Mouse (Mus musculus): ENCODE data around the gene Hoxd12. TPM values are rescaled to one million over a fixed set of nuclear protein-coding genes. Genes with fewer than 3 reads are reported as not detected.

Hoxd12 gene
- polyA plus RNA-seq, 1 experiment from 2014 or later = not detected

DNA sequence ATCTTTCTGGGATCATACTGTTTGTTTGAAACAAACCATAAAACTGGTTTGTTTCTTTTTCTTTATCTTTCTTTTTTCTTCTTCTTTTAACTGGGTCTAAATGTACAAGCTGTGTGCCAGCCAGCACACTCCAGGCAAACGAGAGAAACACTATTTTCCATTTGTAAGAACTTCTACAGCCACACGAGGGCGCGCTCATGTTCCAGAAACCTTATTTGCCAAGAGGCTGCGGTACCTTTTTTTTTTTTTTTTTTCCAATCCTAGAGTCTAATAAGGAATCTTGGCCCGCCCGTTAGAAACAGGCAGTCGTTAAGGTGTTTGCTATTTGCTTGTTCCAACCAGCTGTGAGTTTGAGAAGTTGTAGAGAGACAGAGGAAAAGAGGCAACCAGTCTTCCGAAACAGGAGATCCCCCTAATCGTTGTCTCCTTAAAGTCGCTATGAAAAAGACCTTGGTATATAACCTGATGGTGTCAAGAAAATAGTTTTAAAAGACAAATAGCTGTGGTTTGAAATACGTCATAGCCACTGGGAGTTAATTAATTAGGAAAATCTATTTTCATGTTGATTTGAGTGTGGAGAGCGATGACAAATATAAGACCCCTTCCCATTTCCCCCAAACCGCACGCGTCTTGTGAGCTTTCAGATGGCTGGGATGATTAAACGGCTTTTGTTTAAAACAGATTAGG lies 11.6 kb downstream of the Hoxd12 start:
- Histone ChIP-seq H3K27ac (ENCODE audit: low read length) (no peak overlapping the region), H3K9ac (ENCODE audit: low read length) (no peak overlapping the region), H3K4me3 (ENCODE audit: low read length) (no peak overlapping the region), H3K9me3 (replicated peaks; ENCODE audit: control insufficient read depth, low read length) (no peaks in the 10 kb centered on the region; the same call in 1 of the 2 replicates), H3K4me2 (ENCODE audit: low read depth, low read length) (no peak overlapping the region), H3K4me1 (ENCODE audit: control insufficient read depth, insufficient read depth, low read length) (no peaks in the 10 kb centered on the region), H3K27me3 (ENCODE audit: control insufficient read depth, insufficient read depth, low read length) (peaks cover 83% of the 10 kb centered on the region), H3K36me3 (ENCODE audit: control insufficient read depth, insufficient read depth) (no peaks in the 10 kb centered on the region)
- no peak for ATAC-seq (replicated peaks; ENCODE audit: extremely low read depth, insufficient read depth, low FRiP score)
- 7% methylated on average over 17 of the region's 17 CpGs for WGBS

DNA sequence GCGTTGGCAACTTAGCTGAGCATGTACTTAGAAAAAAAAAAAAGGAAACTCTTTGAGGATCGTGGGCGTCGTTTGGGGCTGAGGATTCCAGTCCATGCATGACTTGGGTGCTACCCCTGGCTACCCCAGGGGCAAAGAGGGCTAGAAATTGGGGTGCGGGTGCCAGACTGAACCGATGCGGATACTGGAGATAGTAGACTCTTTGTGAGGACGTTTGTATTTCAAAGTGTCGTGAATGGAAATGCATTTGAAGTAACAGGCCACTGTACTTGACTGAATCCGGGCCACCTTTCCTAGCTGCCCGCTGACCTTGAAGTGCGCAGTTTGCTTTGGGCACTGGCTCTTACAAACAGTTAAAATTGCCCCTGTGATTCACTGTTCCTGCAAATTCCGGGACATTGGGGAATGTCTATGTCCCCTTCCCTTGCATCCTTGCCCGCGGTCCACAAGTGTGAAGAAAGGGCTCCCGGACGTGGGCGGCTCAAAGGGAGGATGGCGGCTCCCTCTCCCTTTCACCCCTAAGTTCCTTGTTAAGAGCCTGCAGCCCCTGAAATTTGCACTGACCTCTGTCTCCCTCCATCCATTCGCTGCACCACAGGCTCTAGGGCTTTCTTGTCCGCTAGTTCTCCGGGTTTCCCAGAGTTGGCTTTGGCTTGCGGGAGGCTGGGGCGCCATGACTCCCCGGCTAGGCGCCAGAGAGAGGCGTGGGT lies 12.3 kb downstream of the Hoxd12 start:
- 2% methylated on average over 27 of the region's 27 CpGs for WGBS
- no peaks in the 10 kb centered on the region for H3K4me1 ChIP-seq (ENCODE audit: control insufficient read depth, insufficient read depth, low read length)
- H3K4me3 ChIP-seq (ENCODE audit: low read length) = no peak overlapping the region

DNA sequence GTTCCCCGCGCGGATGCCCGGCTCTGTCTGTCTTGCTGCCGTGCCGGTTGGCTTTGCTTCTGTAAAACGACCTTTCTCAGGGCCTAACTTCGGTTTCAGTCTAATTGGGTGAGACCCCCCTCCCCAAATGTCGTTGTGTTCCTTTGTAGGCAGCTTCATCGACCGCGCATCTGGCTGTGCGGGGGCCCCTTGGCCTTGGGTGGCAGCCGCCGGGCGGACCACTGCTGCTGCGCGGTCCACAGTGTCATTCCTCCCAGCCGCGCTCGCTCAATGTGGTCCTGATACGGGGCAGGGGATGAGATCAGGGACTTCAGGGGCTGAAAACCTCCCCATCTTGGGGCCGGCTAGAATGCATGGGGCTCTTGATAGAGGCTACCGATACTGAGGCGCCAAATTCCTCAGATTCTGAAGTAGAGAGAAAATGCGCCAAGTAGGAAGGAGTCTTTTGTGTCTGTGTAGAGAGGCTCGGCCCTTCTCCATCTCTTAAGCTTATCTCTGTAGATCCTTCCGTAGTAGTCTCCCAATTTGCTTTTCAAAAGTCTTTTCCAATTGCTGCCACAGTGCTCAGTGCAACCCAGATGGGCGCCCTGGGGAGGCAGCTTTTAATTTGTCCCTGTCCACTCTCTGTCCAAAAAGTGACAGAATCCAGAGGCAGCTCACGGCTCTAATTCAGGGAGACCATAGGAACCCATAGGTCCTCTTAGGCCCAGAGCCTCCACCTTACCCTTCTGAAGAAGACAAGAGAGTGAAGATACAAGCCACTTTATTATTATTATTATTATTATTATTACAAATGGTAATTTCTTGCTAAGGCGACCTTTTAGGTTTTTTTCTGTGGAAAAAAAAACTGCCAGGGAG lies 13.1 kb downstream of the Hoxd12 start:
- ATAC-seq (replicated peaks; ENCODE audit: extremely low read depth, insufficient read depth, low FRiP score) = no peak
- Histone ChIP-seq H3K27me3 (ENCODE audit: control insufficient read depth, insufficient read depth, low read length) (peaks cover 83% of the 10 kb centered on the region), H3K4me1 (ENCODE audit: control insufficient read depth, insufficient read depth, low read length) (no peaks in the 10 kb centered on the region), H3K36me3 (ENCODE audit: control insufficient read depth, insufficient read depth) (no peaks in the 10 kb centered on the region), H3K4me3 (ENCODE audit: low read length) (no peak overlapping the region), H3K9ac (ENCODE audit: low read length) (no peak overlapping the region), H3K27ac (ENCODE audit: low read length) (no peak overlapping the region), H3K9me3 (replicated peaks; ENCODE audit: control insufficient read depth, low read length) (no peaks in the 10 kb centered on the region; the same call in 1 of the 2 replicates), H3K4me2 (ENCODE audit: low read depth, low read length) (no peak overlapping the region)
- WGBS = 1% methylated on average over 31 of the region's 31 CpGs

More for the DNA sequence above, 12.3 kb downstream of the Hoxd12 start:
- no peak overlapping the region for H3K4me2 ChIP-seq (ENCODE audit: low read depth, low read length)
- peaks cover 83% of the 10 kb centered on the region for H3K27me3 ChIP-seq (ENCODE audit: control insufficient read depth, insufficient read depth, low read length)
- ATAC-seq (replicated peaks; ENCODE audit: extremely low read depth, insufficient read depth, low FRiP score) = no peak
- H3K36me3 ChIP-seq (ENCODE audit: control insufficient read depth, insufficient read depth) = no peaks in the 10 kb centered on the region
- H3K9ac ChIP-seq (ENCODE audit: low read length) = no peak overlapping the region
- no peak overlapping the region for H3K27ac ChIP-seq (ENCODE audit: low read length)
- H3K9me3 ChIP-seq (replicated peaks; ENCODE audit: control insufficient read depth, low read length) = no peaks in the 10 kb centered on the region; the same call in 1 of the 2 replicates

DNA sequence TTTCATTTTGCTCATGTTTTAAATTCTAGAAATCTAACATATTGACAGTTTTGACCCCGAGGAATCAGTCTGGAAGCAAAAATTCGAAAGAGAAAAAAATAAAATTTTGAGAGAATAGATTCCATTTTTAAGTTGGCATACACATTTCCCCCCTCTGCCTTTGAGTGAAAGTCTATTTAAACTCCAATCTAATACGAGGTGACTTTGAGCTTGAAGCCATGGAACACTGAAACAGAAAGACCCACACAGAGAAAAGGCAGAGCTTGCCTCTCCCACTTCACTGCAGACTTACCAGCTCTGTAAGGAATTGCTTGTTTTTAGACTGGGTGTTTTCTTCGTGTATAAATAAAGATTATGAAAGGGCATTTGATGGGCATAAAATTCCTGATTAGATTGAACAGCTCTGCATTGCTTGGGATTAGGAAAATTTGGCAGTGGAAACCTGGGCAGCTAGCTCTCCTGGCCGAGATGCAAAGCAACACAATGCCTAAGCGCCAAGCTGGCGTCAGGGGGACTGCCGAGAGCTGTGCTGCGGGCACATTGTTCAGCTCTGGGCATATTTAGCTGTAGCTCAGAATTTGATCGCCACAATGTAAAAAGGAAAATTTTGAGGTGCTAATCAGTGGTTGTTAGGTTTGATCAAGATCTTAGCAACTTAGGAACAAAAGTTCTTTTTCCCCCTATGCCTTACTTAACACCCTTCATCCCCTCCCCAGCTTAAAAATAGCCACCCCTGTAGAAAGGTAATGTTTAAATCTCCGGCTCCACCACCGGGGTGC lies 14.2 kb downstream of the Hoxd12 start:
- 6% methylated on average over 12 of the region's 12 CpGs for WGBS
- ATAC-seq (replicated peaks; ENCODE audit: extremely low read depth, insufficient read depth, low FRiP score) = no peak
- H3K9ac ChIP-seq (ENCODE audit: low read length) = no peak overlapping the region
- no peak overlapping the region for H3K4me2 ChIP-seq (ENCODE audit: low read depth, low read length)
- H3K9me3 ChIP-seq (replicated peaks; ENCODE audit: control insufficient read depth, low read length) = no peaks in the 10 kb centered on the region; the same call in 1 of the 2 replicates
- no peaks in the 10 kb centered on the region for H3K4me1 ChIP-seq (ENCODE audit: control insufficient read depth, insufficient read depth, low read length)
- H3K27ac ChIP-seq (ENCODE audit: low read length) = no peak overlapping the region
- no peaks in the 10 kb centered on the region for H3K36me3 ChIP-seq (ENCODE audit: control insufficient read depth, insufficient read depth)
- no peak overlapping the region for H3K4me3 ChIP-seq (ENCODE audit: low read length)
- H3K27me3 ChIP-seq (ENCODE audit: control insufficient read depth, insufficient read depth, low read length) = peaks cover 84% of the 10 kb centered on the region

DNA sequence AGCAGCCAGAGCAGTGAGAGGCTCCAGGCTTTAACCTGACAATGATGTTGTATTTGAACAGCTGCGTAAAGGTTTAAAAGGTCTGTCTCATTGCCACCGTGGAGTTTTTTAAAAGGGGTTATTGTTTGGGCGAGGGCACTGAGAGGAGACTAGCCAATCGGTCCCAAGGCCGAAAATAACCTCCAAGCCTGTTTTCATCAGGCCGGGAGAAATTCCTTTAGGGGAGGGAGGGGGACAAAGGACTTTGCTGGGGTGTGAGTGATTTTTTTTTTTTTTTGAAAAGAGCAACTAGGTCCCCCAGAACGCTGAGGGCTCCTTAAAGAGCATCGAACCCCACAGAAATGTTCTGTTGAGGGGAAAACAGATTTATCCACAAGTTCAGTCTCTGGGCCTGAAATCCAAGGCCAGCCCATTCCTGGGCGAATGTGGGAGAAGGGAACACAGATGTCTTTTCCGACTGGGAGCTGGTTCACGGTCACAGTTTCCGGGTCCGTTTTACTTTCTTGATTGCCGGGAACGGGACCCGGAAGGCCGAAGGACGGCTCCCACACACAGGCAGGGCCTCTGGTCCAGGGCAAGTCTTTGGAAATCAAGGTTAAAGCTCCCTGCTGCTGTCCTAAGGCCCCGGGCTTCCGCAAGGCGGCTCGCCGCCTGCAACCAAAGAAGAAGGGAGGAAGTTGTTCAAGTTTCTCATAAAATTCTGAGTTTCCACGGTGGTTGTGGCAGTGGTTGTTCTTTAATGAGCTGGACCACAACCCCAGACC lies 14.9 kb downstream of the Hoxd12 start:
- WGBS = 2% methylated on average over 24 of the region's 24 CpGs
- no peak overlapping the region for H3K4me3 ChIP-seq (ENCODE audit: low read length)
- no peaks in the 10 kb centered on the region for H3K36me3 ChIP-seq (ENCODE audit: control insufficient read depth, insufficient read depth)
- no peak for ATAC-seq (replicated peaks; ENCODE audit: extremely low read depth, insufficient read depth, low FRiP score)
- H3K9ac ChIP-seq (ENCODE audit: low read length) = no peak overlapping the region
- H3K4me2 ChIP-seq (ENCODE audit: low read depth, low read length) = no peak overlapping the region
- H3K4me1 ChIP-seq (ENCODE audit: control insufficient read depth, insufficient read depth, low read length) = no peaks in the 10 kb centered on the region
- H3K27ac ChIP-seq (ENCODE audit: low read length) = no peak overlapping the region
- H3K27me3 ChIP-seq (ENCODE audit: control insufficient read depth, insufficient read depth, low read length) = peaks cover 84% of the 10 kb centered on the region
- no peaks in the 10 kb centered on the region; the same call in 1 of the 2 replicates for H3K9me3 ChIP-seq (replicated peaks; ENCODE audit: control insufficient read depth, low read length)

DNA sequence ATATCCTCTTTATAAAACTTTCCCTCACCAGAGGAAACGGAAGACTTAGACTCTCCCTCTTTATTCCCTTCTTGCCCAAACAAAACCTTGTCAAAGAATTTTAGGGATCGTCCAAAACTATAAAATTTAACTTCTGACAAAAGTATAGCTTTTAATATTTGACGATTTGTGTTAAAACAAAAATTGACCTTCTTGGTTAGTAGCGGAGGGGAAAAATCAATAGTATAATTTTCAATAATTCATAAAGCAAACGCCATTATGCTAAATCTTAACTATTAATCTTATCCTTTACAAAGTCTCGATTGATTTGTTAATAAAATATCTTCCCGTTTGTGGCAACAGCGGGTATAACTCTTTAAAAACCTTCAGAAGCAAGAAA lies 15.5 kb downstream of the Hoxd12 start:
- H3K36me3 ChIP-seq (ENCODE audit: control insufficient read depth, insufficient read depth) = no peaks in the 10 kb centered on the region
- H3K27me3 ChIP-seq (ENCODE audit: control insufficient read depth, insufficient read depth, low read length) = peaks cover 84% of the 10 kb centered on the region
- no peaks in the 10 kb centered on the region for H3K4me1 ChIP-seq (ENCODE audit: control insufficient read depth, insufficient read depth, low read length)
- 8% methylated on average over 8 of the region's 8 CpGs for WGBS
- no peak overlapping the region for H3K4me2 ChIP-seq (ENCODE audit: low read depth, low read length)
- ATAC-seq (replicated peaks; ENCODE audit: extremely low read depth, insufficient read depth, low FRiP score) = no peak
- H3K9ac ChIP-seq (ENCODE audit: low read length) = no peak overlapping the region
- no peaks in the 10 kb centered on the region; the same call in 1 of the 2 replicates for H3K9me3 ChIP-seq (replicated peaks; ENCODE audit: control insufficient read depth, low read length)
- H3K4me3 ChIP-seq (ENCODE audit: low read length) = no peak overlapping the region
- H3K27ac ChIP-seq (ENCODE audit: low read length) = no peak overlapping the region

DNA sequence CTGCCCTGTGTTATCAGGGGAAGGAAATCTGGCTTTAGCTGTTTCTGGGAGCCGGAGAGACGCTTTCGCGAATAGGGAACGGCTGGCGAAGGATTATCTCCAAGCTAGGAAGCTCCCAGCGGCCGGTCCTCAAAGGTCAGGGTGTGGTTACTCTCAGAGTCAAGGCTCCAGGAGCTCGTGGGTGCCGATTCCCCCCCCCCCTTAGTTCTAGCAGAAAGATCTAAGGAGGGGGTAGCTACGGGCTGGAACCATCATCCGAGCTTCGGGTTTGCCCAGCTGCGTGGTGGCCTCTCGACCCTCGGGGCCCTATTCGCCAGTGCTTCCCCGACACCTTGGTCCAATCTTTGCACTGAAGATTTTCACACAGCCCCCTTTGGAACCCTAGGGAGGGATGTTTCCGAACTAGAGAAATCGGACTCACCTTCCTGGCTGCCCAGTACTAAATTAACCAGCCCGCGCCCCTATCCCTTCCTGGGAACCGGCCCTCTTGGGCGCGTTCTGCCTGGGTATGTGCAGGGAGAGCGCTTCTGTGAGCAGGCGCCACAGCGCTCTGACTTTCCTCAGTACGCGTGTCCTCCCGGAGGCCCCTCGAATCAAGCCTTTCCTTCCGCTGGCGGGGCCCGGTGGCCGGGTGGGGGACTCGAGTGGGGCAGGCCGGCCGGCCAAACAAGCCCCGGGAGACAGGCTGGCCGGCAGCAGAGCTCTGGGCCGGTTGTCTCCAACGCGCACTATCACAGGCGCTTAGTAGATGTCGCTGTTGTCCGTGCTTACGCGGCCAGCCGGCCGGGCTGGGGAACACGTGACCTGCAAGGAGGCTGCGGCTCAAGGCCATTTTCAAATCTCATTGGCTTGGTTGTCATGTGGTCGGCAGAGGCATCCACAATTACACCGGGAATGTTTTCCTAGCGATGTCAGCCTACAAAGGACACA lies 16.5 kb downstream of the Hoxd12 start, which contains the start of gene Hoxd10:
Hoxd10 (plus strand) TSS at position 903 of the 930 bp plus-strand sequence.
- Histone ChIP-seq H3K4me2 (ENCODE audit: low read depth, low read length) (peak within 1 kb of the TSS; percentile 38), H3K27ac (ENCODE audit: low read length) (no peak within 1 kb of the TSS), H3K36me3 (ENCODE audit: control insufficient read depth, insufficient read depth) (no peaks in the 10 kb centered on the region), H3K4me3 (ENCODE audit: low read length) (peak within 1 kb of the TSS; percentile 28), H3K4me1 (ENCODE audit: control insufficient read depth, insufficient read depth, low read length) (no peaks in the 10 kb centered on the region), H3K27me3 (ENCODE audit: control insufficient read depth, insufficient read depth, low read length) (peaks cover 90% of the 10 kb centered on the region), H3K9ac (ENCODE audit: low read length) (no peak within 1 kb of the TSS), H3K9me3 (replicated peaks; ENCODE audit: control insufficient read depth, low read length) (no peaks in the 10 kb centered on the region; the same call in 1 of the 2 replicates)
- WGBS = 1% methylated on average over 56 of the region's 56 CpGs
- ATAC-seq (replicated peaks; ENCODE audit: extremely low read depth, insufficient read depth, low FRiP score) = peak; percentile 72
